Mouse (Mus musculus) kidney, adult 9 months (tissue): ENCODE data around the gene Hoxb9.

Experiments used
- DNase-seq: peaks from one replicate; pipeline ENCODE4 v3.0.0; 2022

The Hoxb9 gene

DNA sequence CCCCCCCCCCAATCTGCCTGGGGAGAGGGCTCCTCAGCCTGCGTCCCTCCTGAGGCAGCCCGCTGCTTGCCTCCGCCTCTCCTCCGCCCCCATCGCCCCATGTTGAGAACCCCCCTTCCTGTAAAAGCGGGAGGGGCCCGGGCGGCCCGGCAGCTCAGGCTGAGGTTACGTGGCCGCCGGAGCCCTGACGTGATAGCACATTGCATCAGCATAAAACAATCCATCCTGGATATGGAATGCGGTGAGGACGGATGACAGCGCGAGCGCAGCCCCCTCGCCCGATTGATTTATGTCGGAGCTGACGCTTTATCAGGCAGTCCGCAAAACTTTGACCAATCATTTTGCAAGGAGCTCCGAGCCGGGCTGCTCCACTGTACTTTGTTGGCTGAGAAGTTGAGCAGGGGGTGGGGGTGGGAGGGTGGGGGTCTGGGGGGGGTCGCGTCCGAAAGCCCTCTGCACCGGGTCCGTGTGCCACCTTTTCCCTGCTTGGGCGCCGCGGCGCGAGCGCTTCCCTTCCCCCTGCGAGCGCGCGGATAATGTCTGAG is at the start of gene Hoxb9:
Hoxb9 (plus strand) TSS at position 462 of the 545 bp plus-strand sequence.
- peak; percentile 66 for DNase-seq

DNA sequence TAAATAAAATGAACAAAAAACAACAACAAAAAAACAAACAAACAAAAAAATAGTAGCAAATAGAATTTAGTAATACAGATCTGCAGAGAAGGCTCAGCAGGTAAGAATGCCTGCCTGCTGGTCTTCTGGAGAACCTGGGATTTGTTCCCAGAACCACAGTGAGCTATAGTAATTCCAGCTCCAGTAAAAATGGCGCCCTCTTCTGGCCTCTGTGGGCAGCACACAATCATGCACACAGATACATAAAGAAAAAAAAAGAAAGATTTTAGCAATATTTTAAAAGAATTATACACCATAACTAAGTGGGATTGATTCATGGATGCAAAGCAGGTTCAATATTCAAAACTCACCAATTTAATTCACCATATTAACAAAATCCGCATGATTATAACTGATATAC is 47.4 kb upstream of the Hoxb9 start:
- no peak for DNase-seq

DNA sequence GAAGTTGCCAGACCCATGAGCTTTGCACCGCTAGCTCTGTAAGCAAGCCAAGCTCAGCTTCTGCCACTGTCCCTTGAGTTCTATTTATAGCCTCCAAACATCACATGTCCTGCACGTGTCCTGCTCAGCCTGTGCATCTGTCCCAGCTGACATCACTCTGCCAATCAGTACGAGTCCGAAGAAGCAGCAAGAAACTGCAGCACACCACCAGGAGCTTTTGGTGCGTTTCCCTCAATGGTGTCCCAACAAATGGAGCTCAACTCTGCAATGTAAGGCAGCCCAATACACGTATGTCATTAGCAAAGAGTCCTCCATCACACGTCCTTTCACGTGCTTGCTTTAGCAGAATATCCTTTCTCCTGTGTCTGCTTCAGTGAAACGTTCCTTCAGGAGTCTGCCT is 43.6 kb upstream of the Hoxb9 start:
- no peak for DNase-seq

- DNase-seq, result peak; percentile 56
Measured at GRCm38 (mm10) chr11:96234906-96235305, 36.4 kb upstream of the Hoxb9 start.

GRCm38 (mm10) chr11:96240211-96240610 is 31.0 kb upstream of the Hoxb9 start:
- DNase-seq, result peak; percentile 62

GRCm38 (mm10) chr11:96250901-96251300 is 20.4 kb upstream of the Hoxb9 start:
- DNase-seq, result peak; percentile 70

DNA sequence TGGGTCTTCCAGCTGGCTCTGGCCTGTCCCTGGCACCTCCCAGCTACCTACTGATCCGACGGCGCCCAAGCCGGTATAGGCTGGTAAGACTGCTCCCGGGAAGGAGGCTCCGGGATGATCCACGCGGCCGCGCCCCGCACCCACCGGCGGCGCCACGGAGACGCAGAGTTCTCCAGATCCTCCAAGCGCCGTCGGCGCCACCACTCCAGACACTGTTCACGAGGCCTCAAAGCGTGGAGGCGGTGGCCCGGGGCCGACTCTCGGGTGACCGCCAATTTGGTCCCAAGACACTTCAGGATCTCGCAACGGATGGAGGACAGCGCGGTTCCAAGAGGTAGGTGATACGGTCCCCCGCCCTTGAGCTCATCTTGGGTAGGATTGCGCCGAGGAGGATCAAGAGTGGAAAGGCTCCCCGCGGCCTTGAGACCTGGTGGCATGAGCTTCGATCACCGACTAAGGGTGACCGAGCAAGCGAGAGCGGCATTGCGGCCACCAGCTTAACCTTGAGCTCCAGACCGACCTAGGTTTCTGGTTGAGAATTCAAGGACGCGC is 19.7 kb upstream of the Hoxb9 start:
- DNase-seq, result peak; percentile 54

- peak; percentile 20 for DNase-seq
Measured at GRCm38 (mm10) chr11:96252541-96253120, 18.6 kb upstream of the Hoxb9 start.

- DNase-seq, result peak; percentile 87
Measured at GRCm38 (mm10) chr11:96254221-96254620, 17.0 kb upstream of the Hoxb9 start.

DNA sequence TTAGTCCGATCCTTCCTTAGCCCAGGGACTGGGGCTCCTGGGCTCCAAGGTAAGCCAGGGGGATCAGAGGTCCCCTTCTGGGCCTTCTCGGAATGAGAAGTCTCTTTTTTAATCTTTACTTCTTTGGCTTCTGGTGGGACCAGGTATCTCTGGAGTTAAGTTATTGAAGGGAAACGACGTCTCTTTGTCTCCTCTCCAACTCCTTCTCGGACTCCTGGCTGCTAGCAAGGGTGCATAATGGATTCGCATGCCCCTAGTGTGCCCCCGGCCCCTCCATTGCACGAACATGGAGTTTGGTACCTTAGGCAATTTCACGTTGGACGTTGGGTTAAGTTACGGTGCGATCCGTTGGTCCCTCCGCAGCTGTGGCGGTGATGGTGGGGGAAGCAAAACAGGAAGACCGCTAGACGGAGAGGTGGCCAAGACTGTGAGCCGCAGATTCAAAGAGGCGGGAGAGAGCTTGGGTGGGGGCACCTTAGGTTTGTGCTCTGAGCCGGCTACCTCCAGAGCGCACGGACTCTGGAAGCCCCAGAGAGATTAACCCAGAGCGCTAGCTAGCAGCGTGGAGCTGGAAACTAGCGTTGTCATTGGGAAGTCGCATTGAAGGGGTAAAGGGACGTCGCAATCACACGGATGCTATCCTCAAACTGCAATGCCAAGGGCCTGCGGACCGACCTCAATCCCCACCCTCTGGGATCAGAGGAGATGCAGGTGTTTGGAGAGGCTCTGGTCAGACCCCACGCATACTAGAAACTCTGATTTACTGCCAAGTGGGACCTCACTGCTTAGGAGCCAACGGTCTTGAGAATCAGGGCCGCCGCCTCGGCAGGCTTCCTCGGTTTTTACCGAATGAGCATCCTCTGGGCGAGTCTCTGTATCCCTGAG is 15.9 kb upstream of the Hoxb9 start:
- DNase-seq, result peak; percentile 33

- DNase-seq, result no peak
Measured at GRCm38 (mm10) chr11:96255996-96256445, 15.2 kb upstream of the Hoxb9 start.

DNA sequence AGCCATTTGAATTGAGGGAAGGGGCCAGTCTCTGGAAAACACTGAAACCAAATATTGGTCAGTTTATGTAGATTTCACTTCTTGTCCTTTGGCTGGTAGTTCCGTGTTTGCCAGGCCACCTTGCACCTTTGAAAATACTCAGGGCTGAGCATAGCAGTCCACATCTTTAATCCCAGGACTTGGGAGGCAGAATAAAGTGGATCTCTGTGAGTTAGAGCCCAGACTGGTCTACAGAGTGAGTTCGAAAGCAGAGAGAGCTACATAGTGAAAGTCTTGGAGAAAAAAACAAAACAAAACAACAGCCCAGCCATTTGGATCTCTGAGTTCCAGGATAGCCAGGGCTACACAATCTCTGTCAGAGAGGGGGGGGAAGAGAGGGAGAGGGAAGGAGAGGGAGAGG is 14.1 kb upstream of the Hoxb9 start:
- no peak for DNase-seq

DNA sequence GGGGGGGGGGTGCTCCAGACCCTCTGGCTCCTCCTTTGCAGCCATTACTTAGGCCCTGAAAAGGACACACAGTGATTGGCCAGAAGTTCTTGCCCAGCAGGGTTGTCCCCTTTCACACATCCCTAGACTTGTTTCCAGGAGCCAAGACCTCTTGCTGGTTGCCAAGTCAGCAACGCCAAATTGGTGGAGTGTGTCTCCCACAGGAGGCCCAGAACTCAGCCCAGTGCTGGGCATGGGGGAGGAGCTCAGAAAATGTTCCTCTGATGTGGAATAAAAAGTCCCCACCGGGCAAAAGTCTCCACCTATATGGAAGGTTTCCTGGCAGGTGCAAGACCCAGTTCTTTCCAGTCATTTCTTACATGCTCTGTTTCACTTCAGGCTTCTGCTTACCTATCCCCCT is 12.2 kb upstream of the Hoxb9 start:
- peak; percentile 83 for DNase-seq

DNA sequence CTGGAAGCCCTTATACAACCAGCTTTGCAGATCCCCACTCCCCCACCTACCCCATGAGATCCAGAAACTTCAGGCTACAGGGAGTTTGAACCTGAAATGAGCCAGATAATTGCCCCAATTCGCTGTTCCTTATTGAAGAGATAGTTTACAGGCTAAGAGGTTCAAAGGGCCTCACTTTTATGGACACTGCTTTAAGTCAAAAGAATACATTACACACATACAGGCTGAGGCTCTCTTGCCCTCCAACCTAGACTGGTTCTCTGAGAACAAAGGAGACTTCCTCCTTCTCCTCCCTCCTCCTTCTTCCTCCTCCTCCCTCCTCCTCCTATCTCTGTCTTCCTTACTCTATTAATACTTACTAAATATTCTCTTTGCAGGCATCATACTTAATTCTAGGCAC is 11.7 kb upstream of the Hoxb9 start:
- no peak for DNase-seq

- DNase-seq, result peak; percentile 52
Measured at GRCm38 (mm10) chr11:96260310-96260970, 10.8 kb upstream of the Hoxb9 start.

DNA sequence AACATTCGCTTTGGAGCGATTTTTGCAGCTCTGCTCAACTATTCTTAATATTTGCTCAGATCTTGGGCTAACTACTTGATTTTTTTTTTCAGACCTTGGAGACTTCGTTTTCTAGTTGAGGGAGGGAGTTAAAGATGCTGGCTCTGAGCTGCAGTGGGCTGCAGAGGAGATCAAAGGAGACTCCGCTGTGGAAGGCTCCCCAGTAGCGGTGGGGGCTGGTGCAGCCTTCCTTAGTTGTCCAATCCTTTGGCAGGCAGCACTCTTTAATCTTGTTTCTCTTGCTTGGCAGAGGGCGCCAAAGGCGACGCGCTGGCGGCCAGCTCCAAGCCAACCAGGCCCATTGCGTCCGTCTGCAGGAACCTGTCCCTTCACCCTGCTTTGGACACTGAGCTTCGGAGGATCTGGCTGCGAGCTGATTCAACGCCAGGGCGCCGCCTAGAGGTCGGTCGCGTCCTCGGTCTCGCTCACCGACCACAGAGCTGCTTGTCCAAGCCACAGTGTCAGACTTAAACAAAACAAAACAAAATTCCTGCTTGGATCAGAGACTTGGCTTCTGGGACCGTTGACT is 9.8 kb upstream of the Hoxb9 start:
- peak; percentile 92 for DNase-seq

DNA sequence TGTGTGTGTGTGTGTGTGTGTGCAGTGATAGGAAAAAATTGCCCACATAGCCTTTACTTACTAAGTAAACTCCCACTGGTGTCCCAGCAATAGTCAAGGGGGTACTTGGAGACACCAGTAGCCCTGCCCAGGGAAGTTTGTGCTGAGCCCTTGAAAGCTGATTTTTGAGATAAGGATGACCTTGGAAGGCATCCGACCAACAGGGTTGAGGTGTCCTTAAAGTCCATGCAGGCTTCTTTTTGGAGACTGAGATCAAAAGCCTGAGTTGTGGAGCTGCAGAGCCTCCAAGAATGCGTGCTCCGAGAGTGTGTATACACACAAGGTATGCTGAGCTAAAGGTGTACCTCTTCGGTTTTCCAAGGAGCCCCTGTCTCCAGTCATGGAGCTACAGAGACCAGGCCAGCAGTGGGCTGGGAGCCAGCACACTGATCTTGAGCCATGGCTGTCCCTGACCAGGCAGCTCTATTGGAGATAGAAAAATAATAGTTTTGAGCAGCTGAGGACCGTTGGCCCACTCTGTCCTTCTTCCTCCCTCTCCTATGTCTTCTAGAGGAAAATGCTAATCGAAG is 8.9 kb upstream of the Hoxb9 start:
- DNase-seq, result peak; percentile 22

- peak; percentile 20 for DNase-seq
Measured at GRCm38 (mm10) chr11:96263636-96264389, 7.4 kb upstream of the Hoxb9 start.

DNA sequence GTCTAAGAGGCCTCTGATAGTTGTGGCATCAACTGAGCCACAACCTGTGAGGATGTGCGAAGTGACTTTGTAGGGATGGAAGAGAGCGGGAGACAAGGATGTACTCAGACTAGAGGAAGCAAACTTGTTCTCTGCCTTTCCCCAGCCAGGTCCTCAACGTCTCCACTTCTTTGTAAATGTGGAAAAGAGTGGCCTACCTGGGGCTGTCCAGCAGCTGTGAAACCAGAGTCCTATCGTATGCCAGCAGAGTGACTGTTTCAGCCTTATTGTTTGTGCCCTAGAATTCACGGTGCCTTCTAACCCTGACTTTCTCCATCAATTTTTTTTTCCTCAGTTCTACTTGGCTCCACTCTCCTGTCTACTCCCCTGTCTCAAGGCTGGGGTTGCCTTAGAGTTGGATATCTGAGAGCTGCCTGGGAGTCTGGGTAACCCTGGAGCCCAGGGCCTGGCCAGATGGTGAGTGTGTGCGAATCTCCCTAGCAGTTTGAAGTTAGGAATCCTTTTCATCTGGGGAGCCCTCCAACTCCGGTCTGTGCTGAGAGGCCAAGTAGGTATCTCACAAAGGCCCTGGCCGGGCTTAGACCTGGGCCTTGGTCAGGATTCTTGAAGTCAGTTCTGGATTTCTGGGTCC is 6.8 kb upstream of the Hoxb9 start:
- no peak for DNase-seq

GRCm38 (mm10) chr11:96265954-96266353 is 5.3 kb upstream of the Hoxb9 start:
- peak; percentile 87 for DNase-seq
